Mouse (Mus musculus) erythroblast, embryonic 14.5 days (primary cell): ENCODE results near the gene Adora3. TPM values are rescaled to one million over a fixed set of nuclear protein-coding genes. Genes with fewer than 3 reads are reported as not detected.

Experiments used
- H3K27me3 ChIP-seq: 2 replicates; pipeline ENCODE4 v1.6.1; 2012; ENCODE audit warnings: inconsistent platforms; ENCODE audit not compliant: control insufficient read depth
- H3K36me3 ChIP-seq: 2 replicates; pipeline ENCODE4 v1.6.1; 2012; ENCODE audit warnings: mild to moderate bottlenecking, inconsistent platforms; ENCODE audit not compliant: control insufficient read depth
- H3K4me1 ChIP-seq: 2 replicates; pipeline ENCODE4 v1.6.1; 2012; ENCODE audit warnings: inconsistent platforms; ENCODE audit not compliant: control insufficient read depth
- H3K4me3 ChIP-seq: replicated peaks from 2 replicates; pipeline ENCODE3; 2012; ENCODE audit warnings: moderate library complexity, mild to moderate bottlenecking, inconsistent platforms
- H3K9me3 ChIP-seq: 2 replicates; pipeline ENCODE4 v1.6.1; 2012; ENCODE audit warnings: low read length, inconsistent platforms, mixed read lengths; ENCODE audit not compliant: control insufficient read depth
- GATA1 ChIP-seq: IDR thresholded peaks from 2 replicates; pipeline ENCODE4 v1.6.1; 2012; ENCODE audit warnings: low read length, inconsistent platforms, mixed read lengths
- TAL1 ChIP-seq: IDR thresholded peaks from 3 replicates; pipeline ENCODE4 v1.6.1; 2012; ENCODE audit warnings: low read length, inconsistent platforms, mixed read lengths
- polyA plus RNA-seq: library from polyadenylated mRNA; stranded (reverse); fragments of >175 nt; gene quantifications from 2 replicates; pipeline ENCODE4 v1.2.3, GENCODE M21; 2012

Adora3 gene
- polyA plus RNA-seq = not detected in 2 replicates

DNA sequence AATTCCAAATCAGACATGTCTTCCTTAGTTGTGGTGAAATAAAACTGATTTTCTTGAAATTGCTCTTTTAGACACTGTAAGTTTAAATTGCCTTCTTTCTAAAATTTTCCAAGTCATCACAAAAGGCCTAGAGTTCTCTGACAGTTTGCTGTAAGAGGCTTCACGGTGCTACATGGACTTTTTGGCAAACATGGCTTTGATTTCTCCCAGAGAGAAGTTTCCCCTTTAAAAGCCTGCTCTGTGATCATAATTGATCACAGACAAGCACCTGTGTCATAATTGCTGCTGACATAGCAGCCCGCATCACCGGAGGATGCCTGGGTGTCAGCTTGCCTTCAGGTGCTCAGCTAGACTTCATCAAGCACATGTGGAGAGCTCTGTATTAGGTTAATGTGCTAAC is at the start of gene Adora3, which contains the start of gene Tmigd3:
TSS of gene Adora3 (plus strand) at position 301 of the 400 bp plus-strand sequence.
TSS of gene Tmigd3 (plus strand) at position 346 of the 400 bp plus-strand sequence.
- TF ChIP-seq TAL1 = no peak

DNA sequence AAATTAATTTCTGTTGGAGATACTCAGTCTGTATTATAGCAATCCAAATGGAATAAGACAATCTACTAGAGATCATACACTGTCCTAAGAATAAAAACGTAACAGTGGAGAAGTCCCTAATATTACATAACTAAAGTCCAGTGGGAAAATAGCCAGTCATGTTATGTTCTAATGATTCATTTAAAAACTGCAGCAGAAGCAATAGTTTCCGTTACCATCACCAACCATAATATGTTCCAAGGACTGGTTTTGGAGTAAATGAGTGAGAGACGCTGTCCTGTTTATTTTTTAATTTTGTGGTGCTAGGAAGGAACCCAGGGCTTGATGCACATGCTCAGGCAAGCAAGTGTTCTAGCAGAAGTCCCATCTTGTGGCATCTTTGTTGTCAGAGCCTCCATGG is 49.2 kb upstream of the Adora3 start:
- Histone ChIP-seq H3K27me3 (peaks cover 17% of the 10 kb centered on the region), H3K4me3 (no peak overlapping the region), H3K9me3 (no peaks in the 10 kb centered on the region), H3K4me1 (peaks cover 30% of the 10 kb centered on the region), H3K36me3 (no peaks in the 10 kb centered on the region)
- TF ChIP-seq GATA1 (no peak), TAL1 (no peak)

More for the DNA sequence above, at the start of gene Adora3, which contains the start of gene Tmigd3:
- Histone ChIP-seq H3K36me3 (no peaks in the 10 kb centered on the region), H3K4me3 (no peak within 1 kb of the TSS), H3K27me3 (no peaks in the 10 kb centered on the region; the same call in 1 of the 2 replicates), H3K9me3 (no peaks in the 10 kb centered on the region), H3K4me1 (no peaks in the 10 kb centered on the region)

DNA sequence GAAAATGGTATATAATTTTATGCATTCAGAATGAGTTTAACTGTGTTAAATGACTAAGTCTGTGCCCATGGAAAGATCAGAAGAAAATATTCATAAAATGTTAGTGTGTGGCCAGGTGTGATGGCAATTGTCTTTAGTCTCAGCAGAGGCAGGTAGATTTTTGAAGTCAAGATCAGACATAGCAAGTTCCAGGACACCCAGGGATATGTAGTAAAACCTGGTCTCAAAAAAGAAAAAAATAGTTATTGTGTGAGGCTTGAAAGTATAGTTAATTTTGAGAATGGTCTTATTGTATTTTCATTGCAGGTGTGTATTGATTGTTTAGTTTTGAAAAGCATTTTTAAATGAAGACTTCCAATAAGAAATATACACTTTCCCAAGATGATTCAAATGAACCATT is 47.0 kb upstream of the Adora3 start:
- Histone ChIP-seq H3K27me3 (peaks cover 14% of the 10 kb centered on the region), H3K4me1 (peaks cover 16% of the 10 kb centered on the region), H3K9me3 (no peaks in the 10 kb centered on the region), H3K36me3 (no peaks in the 10 kb centered on the region), H3K4me3 (no peak overlapping the region)
- TF ChIP-seq GATA1 (no peak), TAL1 (no peak)

DNA sequence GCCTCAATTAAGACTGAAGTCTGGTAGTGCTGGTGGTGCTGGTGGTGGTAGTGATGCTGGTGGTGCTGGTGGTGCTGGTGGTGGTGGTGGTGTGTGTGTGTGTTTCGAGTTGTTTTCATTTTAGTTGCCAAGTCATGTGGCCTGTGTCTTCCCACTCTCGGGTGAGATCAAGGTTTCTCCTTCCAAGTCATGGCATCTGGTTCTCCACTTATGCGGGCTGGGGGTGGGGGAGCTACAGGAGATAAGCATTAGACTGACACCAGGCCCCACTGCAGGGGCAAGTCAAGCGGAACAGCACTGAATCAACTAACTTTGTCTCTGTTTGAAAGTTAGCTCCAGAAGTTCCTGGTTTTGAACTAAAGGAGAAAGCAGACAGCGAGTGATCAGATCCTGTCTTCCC is 46.6 kb upstream of the Adora3 start:
- no peaks in the 10 kb centered on the region for H3K9me3 ChIP-seq
- TF ChIP-seq GATA1 (no peak), TAL1 (no peak)
- peaks cover 17% of the 10 kb centered on the region for H3K27me3 ChIP-seq
- H3K36me3 ChIP-seq = no peaks in the 10 kb centered on the region
- H3K4me1 ChIP-seq = peaks cover 13% of the 10 kb centered on the region
- no peak overlapping the region for H3K4me3 ChIP-seq

DNA sequence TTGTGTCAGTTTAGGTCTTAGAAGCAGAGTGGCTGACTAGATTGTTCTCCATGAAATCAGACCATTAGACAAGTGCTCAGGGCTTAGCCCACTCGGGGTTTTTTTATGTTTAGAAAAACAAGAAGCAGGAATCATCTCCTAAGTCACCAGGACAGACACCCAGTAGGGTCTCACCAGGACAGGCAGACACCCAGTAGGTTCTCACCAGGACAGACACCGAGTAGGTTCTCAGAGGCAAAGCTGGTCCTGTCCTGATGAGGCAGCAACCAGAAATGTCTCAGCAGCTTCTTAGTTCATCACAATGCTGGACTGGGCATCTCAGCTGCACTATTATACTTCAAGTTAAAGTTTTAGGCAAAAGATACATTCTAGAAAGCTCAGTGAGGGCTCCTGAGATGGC is 46.0 kb upstream of the Adora3 start:
- Histone ChIP-seq H3K4me1 (peaks cover 13% of the 10 kb centered on the region), H3K36me3 (no peaks in the 10 kb centered on the region), H3K4me3 (no peak overlapping the region), H3K9me3 (no peaks in the 10 kb centered on the region), H3K27me3 (peaks cover 17% of the 10 kb centered on the region)
- TF ChIP-seq GATA1 = no peak
- TF ChIP-seq TAL1 = no peak

DNA sequence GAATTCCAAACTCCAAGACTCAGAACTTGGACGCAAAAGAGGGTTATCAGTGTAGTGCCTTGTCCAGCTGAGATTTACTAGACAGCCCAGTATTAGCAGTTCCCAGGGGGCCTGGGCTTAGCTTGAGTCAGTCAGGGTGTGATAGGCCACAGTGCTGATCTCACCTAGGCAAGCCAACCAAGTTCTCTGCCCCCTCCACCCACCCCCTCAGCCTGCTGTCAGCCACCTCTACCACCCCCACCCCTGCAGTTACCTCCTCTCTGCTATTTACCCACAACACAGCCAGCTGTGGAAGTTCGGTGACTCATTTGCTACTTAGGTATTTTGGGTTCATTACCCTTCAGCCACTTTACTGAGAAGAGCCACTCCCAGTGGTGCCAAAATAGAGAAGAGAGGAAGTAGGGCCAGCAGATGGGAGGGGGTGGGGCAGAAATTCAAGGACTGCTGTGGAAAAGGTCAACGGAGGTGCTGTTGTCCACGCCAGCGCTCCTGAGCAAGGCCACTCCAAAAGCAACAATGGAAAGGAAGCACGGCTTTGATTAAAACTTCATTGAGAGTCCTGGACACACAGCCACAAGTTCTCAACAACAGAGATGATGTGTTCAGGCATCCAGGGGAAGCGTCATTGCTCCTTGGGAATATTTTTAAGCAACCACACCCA is 45.0 kb upstream of the Adora3 start:
- peaks cover 17% of the 10 kb centered on the region for H3K27me3 ChIP-seq
- peaks cover 13% of the 10 kb centered on the region for H3K4me1 ChIP-seq
- no peaks in the 10 kb centered on the region for H3K9me3 ChIP-seq
- H3K36me3 ChIP-seq = no peaks in the 10 kb centered on the region
- H3K4me3 ChIP-seq = no peak overlapping the region
- TF ChIP-seq GATA1 (no peak), TAL1 (no peak)

DNA sequence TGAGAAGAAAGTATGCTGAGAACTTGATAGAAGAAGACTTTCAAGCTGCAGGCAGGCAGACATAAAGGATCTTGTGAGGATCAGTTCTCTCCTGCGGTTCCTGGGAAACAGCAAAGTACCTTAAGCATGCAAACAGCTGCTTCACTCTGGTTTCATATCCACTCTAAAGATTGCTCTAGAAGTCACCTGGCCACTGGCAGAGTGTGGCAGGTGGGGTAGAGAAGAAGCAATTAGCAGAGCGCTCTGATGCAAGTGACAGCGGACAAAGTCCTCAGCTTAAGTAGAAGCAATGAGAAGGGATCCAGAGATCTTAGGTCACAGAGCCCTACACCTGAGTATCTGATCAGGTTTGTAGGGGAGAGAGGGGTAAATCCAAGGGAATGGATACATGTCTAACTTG is 39.1 kb upstream of the Adora3 start:
- H3K4me1 ChIP-seq = peaks cover 11% of the 10 kb centered on the region
- no peaks in the 10 kb centered on the region for H3K9me3 ChIP-seq
- TF ChIP-seq GATA1 = no peak
- TF ChIP-seq TAL1 = no peak
- peaks cover 10% of the 10 kb centered on the region for H3K27me3 ChIP-seq
- H3K4me3 ChIP-seq = no peak overlapping the region
- no peaks in the 10 kb centered on the region for H3K36me3 ChIP-seq

DNA sequence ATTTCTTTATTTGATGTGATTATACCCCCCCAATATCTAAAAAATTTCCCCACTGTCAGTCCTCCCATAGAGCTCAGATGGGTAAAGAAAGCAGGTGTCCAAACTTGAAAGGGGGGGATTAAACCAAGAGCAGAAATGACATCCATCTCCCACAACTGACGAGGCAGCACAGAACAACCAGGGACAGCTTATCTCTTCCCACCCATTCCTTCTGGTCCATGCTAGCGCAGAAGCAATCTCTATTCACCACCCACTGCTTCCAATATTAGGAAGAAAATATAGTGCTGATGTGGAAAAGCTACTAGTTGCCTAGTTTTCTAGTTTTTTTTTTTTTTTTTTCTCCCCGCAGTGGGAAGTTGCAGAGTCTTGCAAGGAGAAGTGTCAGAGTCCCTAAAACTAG is 34.8 kb upstream of the Adora3 start:
- Histone ChIP-seq H3K27me3 (peaks cover 4% of the 10 kb centered on the region), H3K36me3 (no peaks in the 10 kb centered on the region), H3K9me3 (no peaks in the 10 kb centered on the region), H3K4me1 (peaks cover 16% of the 10 kb centered on the region), H3K4me3 (no peak overlapping the region)
- TF ChIP-seq GATA1 = no peak
- TF ChIP-seq TAL1 = no peak

DNA sequence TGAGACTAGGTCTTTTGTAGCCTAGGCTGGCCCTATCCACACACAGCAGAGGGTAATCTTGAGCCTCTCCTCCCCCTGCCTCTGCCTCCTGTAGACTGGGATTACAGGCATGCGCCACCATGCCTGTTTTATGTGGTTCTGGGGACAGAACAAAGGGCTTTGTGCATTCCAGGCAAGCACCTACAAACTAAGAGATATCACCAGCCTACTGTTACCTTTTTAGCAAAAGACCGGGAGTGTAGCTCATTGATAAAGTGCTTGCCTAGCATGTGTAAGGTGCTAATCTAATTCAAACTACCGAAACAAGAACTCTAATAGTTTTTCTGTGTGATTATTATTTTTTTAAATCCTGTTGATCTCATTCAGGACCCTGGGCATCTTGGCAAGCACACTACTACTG is 33.8 kb upstream of the Adora3 start:
- no peaks in the 10 kb centered on the region for H3K36me3 ChIP-seq
- TF ChIP-seq GATA1 (no peak), TAL1 (no peak)
- H3K9me3 ChIP-seq = no peaks in the 10 kb centered on the region
- H3K4me1 ChIP-seq = peaks cover 16% of the 10 kb centered on the region
- peaks cover under 1% of the 10 kb centered on the region; the same call in 1 of the 2 replicates for H3K27me3 ChIP-seq
- no peak overlapping the region for H3K4me3 ChIP-seq
